Mouse (Mus musculus) liver, embryonic 11.5 days (tissue): Measurements from ENCODE around the gene Ncam1. TPM values are rescaled to one million over a fixed set of nuclear protein-coding genes. Genes with fewer than 3 reads are reported as not detected.

Source experiments
- ATAC-seq: fragments of 200-750 bp; cut with Nextera tagmentation; replicated peaks from 2 replicates; pipeline ENCODE4 v1.8.0; 2017; ENCODE audit warnings: moderate number of reproducible peaks, mild to moderate bottlenecking, moderate TSS enrichment, moderate library complexity; ENCODE audit not compliant: low FRiP score
- DNase-seq: peaks from one replicate; pipeline ENCODE4 v3.0.0-alpha.2; 2017; ENCODE audit warnings: low spot score
- H3K27ac ChIP-seq: fragments of 300-500 bp; sonication (generic); 2 replicates; pipeline ENCODE4 v1.5.1; 2014; ENCODE audit warnings: mild to moderate bottlenecking, low read depth, low read length, control low read depth
- H3K27me3 ChIP-seq: fragments of 300-500 bp; sonication (generic); replicated peaks from 2 replicates; pipeline ENCODE4 v1.6.1; 2014; ENCODE audit warnings: low read length, mixed read lengths; ENCODE audit not compliant: control insufficient read depth, insufficient read depth
- H3K36me3 ChIP-seq: fragments of 300-500 bp; sonication (generic); 2 replicates; pipeline ENCODE4 v1.6.1; 2014; ENCODE audit warnings: mild to moderate bottlenecking, low read length, moderate library complexity, mixed read lengths; ENCODE audit not compliant: control insufficient read depth, insufficient read depth
- H3K4me1 ChIP-seq: fragments of 300-500 bp; sonication (generic); replicated peaks from 2 replicates; pipeline ENCODE4 v1.6.1; 2014; ENCODE audit warnings: low read length, mixed read lengths; ENCODE audit not compliant: control insufficient read depth, insufficient read depth
- H3K4me2 ChIP-seq: fragments of 300-500 bp; sonication (generic); 2 replicates; pipeline ENCODE4 v1.6.1; 2014; ENCODE audit warnings: mild to moderate bottlenecking, control low read depth, moderate library complexity
- H3K4me3 ChIP-seq: fragments of 300-500 bp; sonication (generic); 2 replicates; pipeline ENCODE4 v1.5.1; 2014; ENCODE audit warnings: low read depth, low read length, control low read depth
- H3K9ac ChIP-seq: fragments of 300-500 bp; sonication (generic); 2 replicates; pipeline ENCODE4 v1.6.1; 2014; ENCODE audit warnings: low read depth, low read length, control low read depth
- H3K9me3 ChIP-seq: fragments of 300-500 bp; sonication (generic); 2 replicates; pipeline ENCODE4 v1.6.1; 2016; ENCODE audit warnings: low read length, inconsistent platforms, mixed read lengths; ENCODE audit not compliant: control insufficient read depth
- WGBS: fragments of 180-500 bp; shearing (Covaris S2); extraction: QIAGEN DNeasy Blood & Tissue Kit; methylation state at CpG from one replicate; pipeline ENCODE4 v1.1.7; 2014; 5-methylcytosine and 5-hydroxymethylcytosine counted together
- polyA plus RNA-seq: library from polyadenylated mRNA; unstranded; fragments of >200 nt; fragmentation: Nextera tagmentation; extraction: Ambion mirVana; gene quantifications from 2 replicates; pipeline ENCODE4 v1.2.1, GENCODE M21; 2014

Ncam1 gene
- polyA plus RNA-seq, 1 experiment from 2014 or later, result 20.1 TPM

- Histone ChIP-seq H3K27me3 (no peaks in the 10 kb centered on the region), H3K36me3 (no peaks in the 10 kb centered on the region), H3K9me3 (no peaks in the 10 kb centered on the region), H3K4me2 (no peak overlapping the region), H3K4me3 (no peak overlapping the region), H3K4me1 (no peaks in the 10 kb centered on the region), H3K9ac (no peak overlapping the region), H3K27ac (no peak overlapping the region)
- ATAC-seq (no peak), DNase-seq (no peak)
- 50% methylated on average over 7 of the region's 7 CpGs for WGBS
These were observed 267.5 kb downstream of the Ncam1 start for GRCm38 (mm10) chr9:49531257-49531656.

- no peak for ATAC-seq
These were observed 268.0 kb downstream of the Ncam1 start for GRCm38 (mm10) chr9:49530739-49531138.

GRCm38 (mm10) chr9:49529366-49529959 is 269.3 kb downstream of the Ncam1 start:
- no peak overlapping the region for H3K9ac ChIP-seq
- H3K36me3 ChIP-seq, result no peaks in the 10 kb centered on the region
- H3K4me3 ChIP-seq, result no peak overlapping the region
- no peak overlapping the region for H3K4me2 ChIP-seq
- H3K27ac ChIP-seq, result no peak overlapping the region
- no peak for ATAC-seq
- no peaks in the 10 kb centered on the region for H3K9me3 ChIP-seq
- H3K4me1 ChIP-seq, result no peaks in the 10 kb centered on the region
- H3K27me3 ChIP-seq, result no peaks in the 10 kb centered on the region
- WGBS, result 70% methylated on average over 8 of the region's 8 CpGs
- no peak for DNase-seq

More at GRCm38 (mm10) chr9:49530739-49531138, 268.0 kb downstream of the Ncam1 start:
- H3K27me3 ChIP-seq, result no peaks in the 10 kb centered on the region
- no peaks in the 10 kb centered on the region for H3K4me1 ChIP-seq
- H3K4me3 ChIP-seq, result no peak overlapping the region
- no peak for DNase-seq
- no peaks in the 10 kb centered on the region for H3K9me3 ChIP-seq
- H3K4me2 ChIP-seq, result no peak overlapping the region
- 46% methylated on average over 4 of the region's 4 CpGs for WGBS
- H3K9ac ChIP-seq, result no peak overlapping the region
- H3K36me3 ChIP-seq, result no peaks in the 10 kb centered on the region
- H3K27ac ChIP-seq, result no peak overlapping the region

- Histone ChIP-seq H3K4me3 (no peak overlapping the region), H3K27ac (no peak overlapping the region), H3K27me3 (no peaks in the 10 kb centered on the region), H3K36me3 (no peaks in the 10 kb centered on the region), H3K4me1 (no peaks in the 10 kb centered on the region), H3K4me2 (no peak overlapping the region), H3K9ac (no peak overlapping the region), H3K9me3 (no peaks in the 10 kb centered on the region)
- 51% methylated on average over 10 of the region's 10 CpGs for WGBS
- DNase-seq (no peak), ATAC-seq (no peak)
These were observed 269.8 kb downstream of the Ncam1 start for GRCm38 (mm10) chr9:49528943-49529342.

GRCm38 (mm10) chr9:49528026-49528425 is 270.7 kb downstream of the Ncam1 start:
- H3K4me1 ChIP-seq, result no peaks in the 10 kb centered on the region
- 83% methylated on average over 5 of the region's 5 CpGs for WGBS
- H3K36me3 ChIP-seq, result no peaks in the 10 kb centered on the region
- no peaks in the 10 kb centered on the region for H3K9me3 ChIP-seq
- no peak for DNase-seq
- no peak overlapping the region for H3K4me2 ChIP-seq
- no peak for ATAC-seq
- H3K27me3 ChIP-seq, result no peaks in the 10 kb centered on the region
- H3K9ac ChIP-seq, result no peak overlapping the region
- no peak overlapping the region for H3K27ac ChIP-seq
- H3K4me3 ChIP-seq, result no peak overlapping the region

GRCm38 (mm10) chr9:49527340-49527739 is 271.4 kb downstream of the Ncam1 start:
- DNase-seq, result no peak
- Histone ChIP-seq H3K4me1 (no peaks in the 10 kb centered on the region), H3K27me3 (no peaks in the 10 kb centered on the region), H3K9me3 (no peaks in the 10 kb centered on the region), H3K27ac (no peak overlapping the region), H3K4me2 (no peak overlapping the region), H3K4me3 (no peak overlapping the region), H3K9ac (no peak overlapping the region), H3K36me3 (no peaks in the 10 kb centered on the region)
- WGBS, result 78% methylated on average over 8 of the region's 8 CpGs
- no peak for ATAC-seq

- H3K27ac ChIP-seq, result no peak overlapping the region
- no peak overlapping the region for H3K4me3 ChIP-seq
- no peaks in the 10 kb centered on the region for H3K36me3 ChIP-seq
- no peak for ATAC-seq
- H3K27me3 ChIP-seq, result no peaks in the 10 kb centered on the region
- H3K4me2 ChIP-seq, result no peak overlapping the region
- H3K9me3 ChIP-seq, result no peaks in the 10 kb centered on the region
- DNase-seq, result no peak
- H3K4me1 ChIP-seq, result no peaks in the 10 kb centered on the region
- no peak overlapping the region for H3K9ac ChIP-seq
- 80% methylated on average over 9 of the region's 9 CpGs for WGBS
These were observed 274.0 kb downstream of the Ncam1 start for GRCm38 (mm10) chr9:49524721-49525120.

GRCm38 (mm10) chr9:49523881-49524280 is 274.8 kb downstream of the Ncam1 start:
- no peak overlapping the region for H3K4me2 ChIP-seq
- DNase-seq (no peak), ATAC-seq (no peak)
- H3K9ac ChIP-seq, result no peak overlapping the region
- H3K4me3 ChIP-seq, result no peak overlapping the region
- H3K27ac ChIP-seq, result no peak overlapping the region
- H3K36me3 ChIP-seq, result no peaks in the 10 kb centered on the region
- H3K4me1 ChIP-seq, result no peaks in the 10 kb centered on the region
- H3K27me3 ChIP-seq, result no peaks in the 10 kb centered on the region
- 89% methylated on average over 9 of the region's 9 CpGs for WGBS
- H3K9me3 ChIP-seq, result no peaks in the 10 kb centered on the region

GRCm38 (mm10) chr9:49514306-49514705 is 284.4 kb downstream of the Ncam1 start:
- no peak overlapping the region for H3K4me2 ChIP-seq
- no peaks in the 10 kb centered on the region for H3K27me3 ChIP-seq
- ATAC-seq, result no peak
- H3K27ac ChIP-seq, result no peak overlapping the region
- H3K4me1 ChIP-seq, result no peaks in the 10 kb centered on the region
- H3K36me3 ChIP-seq, result no peaks in the 10 kb centered on the region
- H3K4me3 ChIP-seq, result no peak overlapping the region
- H3K9me3 ChIP-seq, result no peaks in the 10 kb centered on the region
- no peak overlapping the region for H3K9ac ChIP-seq
- DNase-seq, result no peak
- WGBS, result 53% methylated on average over 2 of the region's 2 CpGs
